Mouse (Mus musculus): ENCODE results near the gene 1700001F09Rik. TPM values are rescaled to one million over a fixed set of nuclear protein-coding genes. Genes with fewer than 3 reads are reported as not detected.
"Not testable (repeated sequence)": the region's sequence is repeated elsewhere in the genome, so short reads cannot be mapped to it uniquely, and the experiment has no call there.

The 1700001F09Rik gene
- polyA plus RNA-seq (2012; ENCODE audit: insufficient read depth, low replicate concordance), result not detected in 2 replicates

DNA sequence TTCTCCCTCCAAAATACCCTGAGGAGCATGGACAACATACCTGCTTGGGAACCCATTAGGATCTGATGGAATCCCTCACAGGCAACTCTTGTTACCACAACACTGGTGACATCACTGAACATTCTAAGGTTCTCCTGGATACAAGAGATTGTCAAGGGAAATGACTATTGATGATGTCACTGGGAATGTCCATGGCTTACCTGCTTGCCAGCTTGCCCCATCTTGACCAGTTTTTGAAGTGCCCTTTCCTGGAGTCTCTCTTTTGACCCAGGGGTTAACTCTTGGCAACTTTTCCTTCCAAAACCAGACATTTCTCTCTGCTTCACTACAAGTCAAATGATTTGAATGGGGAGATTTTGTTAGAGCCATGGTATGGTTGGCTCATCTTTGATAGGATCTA is at the start of gene 1700001F09Rik:
Gene 1700001F09Rik (minus strand): TSS at position 101 of the 400 bp plus-strand sequence.
- H3K27me3 ChIP-seq (replicated peaks); H3K4me1 ChIP-seq; H3K4me3 ChIP-seq (replicated peaks): not testable (repeated sequence)

DNA sequence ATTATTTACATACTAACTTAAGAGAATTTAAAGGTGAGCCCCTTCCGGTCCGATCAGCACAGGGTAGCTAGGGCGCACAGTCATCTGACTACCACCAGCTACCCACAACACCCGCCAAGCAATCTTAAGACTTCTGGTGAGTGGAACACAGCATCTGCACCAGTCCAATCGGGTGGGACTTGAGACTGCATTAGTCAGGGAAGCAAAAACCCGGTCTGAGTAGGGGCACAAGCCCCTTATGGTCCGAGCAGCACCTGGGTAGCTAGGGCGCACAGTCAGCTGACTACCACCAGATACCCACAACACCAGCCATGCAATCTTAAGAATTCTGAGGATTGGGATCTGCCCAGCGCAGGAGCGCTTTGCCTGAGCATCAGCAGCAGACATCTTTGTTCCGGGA is 14.1 kb upstream of the 1700001F09Rik start:
- H3K27me3 ChIP-seq (replicated peaks); H3K36me3 ChIP-seq (replicated peaks; ENCODE audit: low read length); H3K4me1 ChIP-seq; H3K4me3 ChIP-seq (replicated peaks); H3K9me3 ChIP-seq: not testable (repeated sequence)

More for the DNA sequence above, at the start of gene 1700001F09Rik:
- not testable (repeated sequence) for H3K9me3 ChIP-seq; H3K36me3 ChIP-seq (replicated peaks; ENCODE audit: low read length)

- H3K4me1 ChIP-seq; H3K4me3 ChIP-seq (replicated peaks); H3K27me3 ChIP-seq (replicated peaks); H3K36me3 ChIP-seq (replicated peaks; ENCODE audit: low read length); H3K9me3 ChIP-seq: not testable (repeated sequence)
These were observed 11.6 kb upstream of the 1700001F09Rik start for GRCm38 (mm10) chr14:43359246-43359645.

- not testable (repeated sequence) for H3K4me1 ChIP-seq; H3K9me3 ChIP-seq; H3K27me3 ChIP-seq (replicated peaks); H3K36me3 ChIP-seq (replicated peaks; ENCODE audit: low read length); H3K4me3 ChIP-seq (replicated peaks)
These were observed 9.9 kb upstream of the 1700001F09Rik start for GRCm38 (mm10) chr14:43357496-43357895.

DNA sequence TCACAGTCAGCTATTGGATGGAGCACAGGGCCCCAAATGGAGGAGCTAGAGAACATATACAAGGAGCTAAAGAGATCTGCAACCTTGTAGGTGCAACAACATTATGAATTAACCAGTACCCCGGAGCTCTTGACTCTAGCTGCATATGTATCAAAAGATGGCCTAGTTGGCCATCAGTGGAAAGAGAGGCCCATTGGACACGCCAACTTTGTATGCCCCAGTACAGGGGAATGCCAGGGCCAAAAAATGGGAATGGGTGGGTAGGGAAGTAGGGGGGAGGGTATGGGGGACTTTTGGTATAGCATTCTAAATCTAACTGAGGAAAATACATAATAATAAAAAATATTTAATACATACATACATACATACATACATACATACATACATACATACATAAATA is 5.3 kb upstream of the 1700001F09Rik start:
- H3K27me3 ChIP-seq (replicated peaks); H3K4me1 ChIP-seq; H3K4me3 ChIP-seq (replicated peaks); H3K36me3 ChIP-seq (replicated peaks; ENCODE audit: low read length); H3K9me3 ChIP-seq: not testable (repeated sequence)

GRCm38 (mm10) chr14:43337646-43338045 is 10.0 kb downstream of the 1700001F09Rik start:
- not testable (repeated sequence) for H3K4me3 ChIP-seq (replicated peaks); H3K4me1 ChIP-seq; H3K27me3 ChIP-seq (replicated peaks); H3K9me3 ChIP-seq; H3K36me3 ChIP-seq (replicated peaks; ENCODE audit: low read length)

- not testable (repeated sequence) for H3K4me3 ChIP-seq (replicated peaks); H3K27me3 ChIP-seq (replicated peaks); H3K4me1 ChIP-seq; H3K36me3 ChIP-seq (replicated peaks; ENCODE audit: low read length); H3K9me3 ChIP-seq
These were observed 16.2 kb downstream of the 1700001F09Rik start for GRCm38 (mm10) chr14:43331362-43331880.

DNA sequence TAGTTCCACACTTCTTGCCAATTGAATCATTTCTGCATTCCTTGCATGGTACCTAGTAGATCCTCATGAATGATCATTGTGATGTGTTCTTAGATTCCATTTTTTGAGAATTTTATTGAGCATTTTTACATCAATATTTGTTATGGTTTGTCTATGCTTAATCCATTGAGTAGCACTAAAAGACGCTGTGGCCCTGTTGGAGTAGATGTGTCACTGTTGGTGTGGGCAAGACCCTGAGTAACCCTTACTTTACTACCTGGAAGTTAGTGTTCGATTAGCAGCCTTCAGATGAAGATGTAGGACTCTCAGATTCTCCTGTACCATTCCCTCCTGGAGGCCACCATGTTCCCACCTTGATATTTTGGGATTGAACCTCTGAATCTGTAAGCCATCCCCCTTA is 19.0 kb downstream of the 1700001F09Rik start:
- H3K4me3 ChIP-seq (replicated peaks); H3K36me3 ChIP-seq (replicated peaks; ENCODE audit: low read length); H3K27me3 ChIP-seq (replicated peaks); H3K9me3 ChIP-seq; H3K4me1 ChIP-seq: not testable (repeated sequence)

- H3K4me1 ChIP-seq; H3K4me3 ChIP-seq (replicated peaks); H3K27me3 ChIP-seq (replicated peaks); H3K36me3 ChIP-seq (replicated peaks; ENCODE audit: low read length); H3K9me3 ChIP-seq: not testable (repeated sequence)
These were observed 28.1 kb downstream of the 1700001F09Rik start for GRCm38 (mm10) chr14:43319516-43319915.

- H3K9me3 ChIP-seq; H3K36me3 ChIP-seq (replicated peaks; ENCODE audit: low read length); H3K4me3 ChIP-seq (replicated peaks); H3K27me3 ChIP-seq (replicated peaks); H3K4me1 ChIP-seq: not testable (repeated sequence)
These were observed 54.1 kb downstream of the 1700001F09Rik start, which contains the start of gene Gm8127 for GRCm38 (mm10) chr14:43293503-43293902. Gm8127 (minus strand) TSS chr14:43293832.

Other genes with a start within 250 kb of the 1700001F09Rik start
- not detected in 2 replicates for gene Gm8104, start 247.2 kb downstream of the 1700001F09Rik start, polyA plus RNA-seq (2012; ENCODE audit: insufficient read depth, low replicate concordance)
- gene Gm7233, start 167.9 kb downstream of the 1700001F09Rik start, polyA plus RNA-seq (2012; ENCODE audit: insufficient read depth, low replicate concordance), result not detected in 2 replicates
- gene Gm8122, start 112.5 kb downstream of the 1700001F09Rik start, polyA plus RNA-seq (2012; ENCODE audit: insufficient read depth, low replicate concordance), result not detected in 2 replicates
- gene Gm8126, start 89.2 kb downstream of the 1700001F09Rik start, polyA plus RNA-seq (2012; ENCODE audit: insufficient read depth, low replicate concordance), result not detected in 2 replicates
- not detected in 2 replicates for gene Gm9732, start 72.8 kb downstream of the 1700001F09Rik start, polyA plus RNA-seq (2012; ENCODE audit: insufficient read depth, low replicate concordance)
- not detected in 2 replicates for gene Gm8127, start 54.0 kb downstream of the 1700001F09Rik start, polyA plus RNA-seq (2012; ENCODE audit: insufficient read depth, low replicate concordance)
- not detected in 2 replicates for gene Gm8138, start 68.5 kb upstream of the 1700001F09Rik start, polyA plus RNA-seq (2012; ENCODE audit: insufficient read depth, low replicate concordance)
- gene Gm5799, start 195.8 kb upstream of the 1700001F09Rik start, polyA plus RNA-seq (2012; ENCODE audit: insufficient read depth, low replicate concordance), result not detected in 2 replicates
- not detected in 2 replicates for gene Gm17654, start 231.3 kb upstream of the 1700001F09Rik start, polyA plus RNA-seq (2012; ENCODE audit: insufficient read depth, low replicate concordance)